Mouse (Mus musculus) cerebellum, adult 2 months (tissue): ENCODE measurements at regions not wholly inside any gene's neighbourhood (a gene's known extent, or its start where the extent isn't known, plus 50 kb on each side); places are given as distances from the start of the nearest gene placed in this dataset.

Experiments
- DNase-seq, 2 experiments: peaks; one replicate each; pipeline ENCODE4 v3.0.0; 2021
- H3K27ac ChIP-seq: fragments of 200-500 bp; 2 replicates; pipeline ENCODE4 v1.5.1; 2012; ENCODE audit warnings: low read length, control low read depth, inconsistent platforms; ENCODE audit not compliant: insufficient read depth
- H3K27me3 ChIP-seq: fragments of 200-500 bp; 2 replicates; pipeline ENCODE4 v1.6.1; 2012; ENCODE audit warnings: inconsistent platforms, mild to moderate bottlenecking, low read length, moderate library complexity; ENCODE audit not compliant: control insufficient read depth, insufficient read depth
- H3K4me1 ChIP-seq: fragments of 200-500 bp; 2 replicates; pipeline ENCODE4 v1.6.1; 2011; ENCODE audit warnings: low read length; ENCODE audit not compliant: control insufficient read depth, insufficient read depth
- H3K4me3 ChIP-seq: fragments of 200-500 bp; replicated peaks from 2 replicates; pipeline ENCODE3; 2011; ENCODE audit warnings: mild to moderate bottlenecking, low read depth, low read length, control low read depth; ENCODE audit not compliant: insufficient read depth
- CTCF ChIP-seq: fragments of 200-500 bp; IDR thresholded peaks from 2 replicates; pipeline ENCODE4 v1.5.1; 2011; ENCODE audit warnings: low read depth, mild to moderate bottlenecking, control low read depth, low read length, moderate library complexity, borderline replicate concordance; ENCODE audit not compliant: insufficient read depth
- POLR2A ChIP-seq: fragments of 200-500 bp; IDR thresholded peaks from 2 replicates; pipeline ENCODE4 v1.6.1; 2011; ENCODE audit warnings: low read length, control low read depth, borderline replicate concordance; ENCODE audit not compliant: insufficient read depth
- WGBS: fragments of 180-500 bp; shearing (Covaris S2); methylation state at CpG from one replicate; pipeline ENCODE4 v1.1.7; 2018; 5-methylcytosine and 5-hydroxymethylcytosine counted together

- Histone ChIP-seq H3K4me1 (no peaks in the 10 kb centered on the region), H3K27me3 (no peaks in the 10 kb centered on the region), H3K4me3 (no peak overlapping the region), H3K27ac (no peak overlapping the region)
- WGBS = 87% methylated on average over 2 of the region's 2 CpGs
- TF ChIP-seq CTCF (no peak), POLR2A (no peak)
- DNase-seq = no peak
These were observed 79.6 kb downstream of the Tex29 start for GRCm38 (mm10) chr8:11919876-11920275.

- WGBS = 79% methylated on average over 7 of the region's 7 CpGs
- no peak for DNase-seq
- no peak for TF ChIP-seq CTCF
- no peak for TF ChIP-seq POLR2A
- no peak overlapping the region for H3K27ac ChIP-seq
- H3K4me1 ChIP-seq = no peaks in the 10 kb centered on the region
- H3K4me3 ChIP-seq = no peak overlapping the region
- H3K27me3 ChIP-seq = no peaks in the 10 kb centered on the region
These were observed 82.8 kb downstream of the Tex29 start for GRCm38 (mm10) chr8:11923115-11923514.

DNA sequence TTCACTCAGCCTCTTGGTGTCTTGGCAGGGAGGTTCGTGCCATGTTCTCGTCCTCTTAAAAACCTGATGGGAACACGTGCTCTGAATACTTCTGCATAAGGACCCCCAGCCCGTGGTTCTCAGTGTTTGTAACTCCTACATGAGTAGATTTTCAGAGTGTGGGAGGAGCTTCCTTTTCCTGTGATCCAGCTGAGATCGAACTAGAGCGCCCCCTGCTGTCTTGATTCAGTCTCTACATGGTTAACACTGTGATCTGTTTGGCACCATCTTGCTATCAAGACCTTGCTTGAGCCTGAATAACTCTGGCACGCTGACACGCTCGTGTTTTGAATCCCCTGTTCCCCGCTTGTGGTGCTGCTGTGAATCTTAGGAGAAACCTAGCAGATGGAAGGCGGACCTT is 83.9 kb downstream of the Tex29 start:
- H3K4me3 ChIP-seq = no peak overlapping the region
- 46% methylated on average over 11 of the region's 11 CpGs for WGBS
- peak; percentile 66 to 75 for DNase-seq
- no peaks in the 10 kb centered on the region for H3K4me1 ChIP-seq
- no peaks in the 10 kb centered on the region for H3K27me3 ChIP-seq
- no peak for TF ChIP-seq POLR2A
- TF ChIP-seq CTCF = peak; percentile 62
- no peak overlapping the region for H3K27ac ChIP-seq

DNA sequence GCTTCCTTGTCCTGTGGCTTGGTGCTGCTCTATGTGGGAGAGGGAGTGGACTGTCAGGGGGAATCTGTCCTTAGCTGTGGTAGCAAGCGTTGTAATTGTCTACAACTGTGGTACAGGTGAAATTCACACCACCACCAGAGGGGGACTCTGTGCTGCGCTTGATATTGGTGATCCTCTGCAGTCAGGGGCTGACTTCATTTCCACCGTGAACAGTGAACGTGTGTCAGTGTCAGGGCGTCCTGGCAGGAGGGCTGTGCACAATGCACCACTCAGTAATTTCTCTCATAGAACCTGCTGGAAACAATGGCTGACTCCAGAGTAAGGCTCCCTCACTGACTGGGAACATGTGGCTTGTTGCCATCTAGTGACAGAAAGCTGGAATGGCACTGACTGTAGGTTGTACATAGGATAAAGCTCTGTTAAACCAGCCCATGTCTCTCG is 102.6 kb downstream of the Tex29 start:
- DNase-seq = peak; percentile 36 to 54
- Histone ChIP-seq H3K27ac (no peak overlapping the region), H3K27me3 (no peaks in the 10 kb centered on the region), H3K4me3 (no peak overlapping the region), H3K4me1 (no peaks in the 10 kb centered on the region)
- peak; percentile 65 for TF ChIP-seq CTCF
- TF ChIP-seq POLR2A = no peak
- WGBS = 16% methylated on average over 6 of the region's 6 CpGs

DNA sequence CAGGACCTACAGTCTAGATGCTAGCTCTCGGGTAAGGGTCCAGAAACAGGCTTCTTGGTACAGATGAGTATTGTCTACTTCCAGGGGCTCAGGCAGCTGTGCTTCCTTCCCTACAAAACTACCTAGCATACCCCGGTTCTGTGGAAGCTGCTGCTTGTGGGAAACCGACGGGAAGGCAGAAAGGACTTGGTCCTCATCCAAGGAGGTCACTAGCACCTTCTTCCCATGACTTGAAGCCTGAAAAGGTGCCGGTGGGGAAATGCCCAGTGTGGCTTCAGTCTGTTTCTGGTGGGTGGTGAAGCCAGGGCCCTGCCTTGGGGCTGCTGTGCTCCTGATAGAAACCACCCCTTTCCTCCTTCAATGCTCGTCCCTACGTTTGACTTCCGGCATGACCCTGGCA is 107.5 kb downstream of the Tex29 start:
- TF ChIP-seq CTCF (no peak), POLR2A (no peak)
- no peaks in the 10 kb centered on the region for H3K27me3 ChIP-seq
- H3K4me1 ChIP-seq = no peaks in the 10 kb centered on the region
- DNase-seq = no peak
- H3K4me3 ChIP-seq = no peak overlapping the region
- no peak overlapping the region for H3K27ac ChIP-seq
- WGBS = 81% methylated on average over 8 of the region's 8 CpGs

DNA sequence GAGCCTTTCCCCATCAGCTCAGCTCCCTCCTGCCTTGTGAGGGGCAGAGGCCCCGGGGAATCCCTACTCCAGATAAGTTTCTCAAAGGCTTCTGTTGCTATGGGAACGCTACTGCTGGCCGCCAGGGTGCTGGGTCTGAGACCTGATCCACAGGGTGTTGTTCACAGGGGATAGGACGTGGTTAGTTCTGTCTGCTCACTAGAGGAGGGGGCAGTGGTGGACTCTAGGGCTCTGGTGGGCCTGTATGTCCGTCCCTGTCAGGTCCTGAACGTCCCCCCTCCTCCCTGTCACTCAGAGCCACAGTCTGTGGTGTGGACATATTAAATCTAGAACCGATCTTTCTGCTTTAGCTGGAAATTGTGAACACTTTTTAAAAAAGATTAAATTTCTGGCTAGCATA is 116.0 kb downstream of the Tex29 start:
- Histone ChIP-seq H3K4me1 (no peaks in the 10 kb centered on the region), H3K27ac (no peak overlapping the region), H3K27me3 (no peaks in the 10 kb centered on the region), H3K4me3 (no peak overlapping the region)
- TF ChIP-seq POLR2A (no peak), CTCF (no peak)
- no peak for DNase-seq
- 22% methylated on average over 7 of the region's 7 CpGs for WGBS

DNA sequence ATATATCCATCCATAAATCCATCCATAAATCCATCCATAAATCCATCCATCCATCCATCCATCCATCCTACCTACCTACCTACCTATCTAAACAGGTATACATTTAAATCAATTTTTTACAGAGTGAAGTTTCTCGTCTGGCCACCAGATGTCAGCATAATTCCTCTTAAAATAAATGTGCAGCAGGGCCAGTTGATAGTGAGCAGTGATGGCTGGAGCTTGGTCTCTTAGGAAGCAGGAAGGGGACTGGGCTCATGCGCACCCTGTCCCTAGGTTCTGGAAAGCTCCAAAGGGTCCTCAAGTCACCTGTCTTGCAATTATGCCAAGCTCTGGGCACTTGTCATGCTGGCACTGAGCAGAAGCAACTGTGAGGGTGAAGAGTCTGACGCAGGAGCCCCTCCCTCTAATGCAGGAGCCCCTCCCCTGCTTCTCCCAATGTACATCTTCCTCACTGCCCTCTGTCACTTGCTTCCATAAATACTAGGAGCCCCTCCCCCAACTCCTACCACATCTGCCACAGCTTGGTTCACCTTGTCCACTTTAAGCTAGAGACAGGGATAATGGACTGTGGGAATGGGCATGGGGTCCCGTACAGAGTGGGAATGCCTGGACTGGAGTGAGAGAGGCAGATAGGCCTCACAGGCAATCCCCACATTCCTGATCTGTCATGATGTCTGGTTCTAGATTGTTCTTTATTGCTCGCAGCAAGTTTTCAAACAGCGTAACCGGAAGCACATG is 116.9 kb downstream of the Tex29 start:
- no peak overlapping the region for H3K27ac ChIP-seq
- TF ChIP-seq CTCF (peak; percentile 53; the same call in 1 of the 2 replicates), POLR2A (no peak)
- DNase-seq = peak in 1 of 2 experiments; percentile 44
- H3K4me1 ChIP-seq = no peaks in the 10 kb centered on the region
- no peaks in the 10 kb centered on the region for H3K27me3 ChIP-seq
- no peak overlapping the region for H3K4me3 ChIP-seq
- WGBS = 66% methylated on average over 7 of the region's 7 CpGs

DNA sequence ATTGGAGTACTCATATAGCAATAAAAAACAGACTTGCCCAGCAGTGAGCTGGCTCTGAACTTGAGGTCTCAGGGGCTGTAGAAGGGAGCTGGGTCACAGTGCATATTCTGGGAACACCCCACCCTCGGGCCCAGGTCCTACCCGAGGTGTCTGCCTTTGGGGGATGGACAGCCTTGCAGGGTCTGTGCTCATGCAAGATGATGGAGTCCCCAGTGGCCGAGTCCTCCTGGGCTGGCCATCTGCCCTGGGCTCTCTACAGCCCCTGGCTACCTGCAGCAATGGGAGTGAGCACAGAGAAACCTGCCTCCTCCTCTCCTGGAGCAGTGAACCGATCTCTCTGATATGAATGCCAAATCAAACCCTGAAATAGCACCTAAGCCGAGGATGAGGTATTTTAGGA is 117.9 kb downstream of the Tex29 start:
- no peaks in the 10 kb centered on the region for H3K4me1 ChIP-seq
- 42% methylated on average over 5 of the region's 5 CpGs for whole genome bisulfite sequencing
- no peaks in the 10 kb centered on the region for H3K27me3 ChIP-seq
- no peak for TF ChIP-seq POLR2A
- TF ChIP-seq CTCF = no peak
- DNase-seq = no peak
- H3K27ac ChIP-seq = no peak overlapping the region
- no peak overlapping the region for H3K4me3 ChIP-seq
